ENCODE assay signal across 7 mouse cellular contexts in genomic region chr16:30307961-30308615, GRCm38 (mm10). TPM values are rescaled to one million over a fixed set of nuclear protein-coding genes. Genes with fewer than 3 reads are reported as not detected.
DNase-seq lines count a peak whose midpoint lies in the region; ATAC-seq and TF ChIP-seq lines count a peak whose summit lies in the region.

No protein-coding gene starts in this region.

- peaks cover 53% of the 10 kb centered on the region for H3K27me3 ChIP-seq in embryonic facial prominence, embryonic 15.5 days
- peaks cover 22% of the 10 kb centered on the region; the same call in 1 of the 2 replicates for H3K27me3 ChIP-seq in hindbrain, postnatal 0 days (ENCODE audit: insufficient read depth, low read length)

- DNase-seq in lung, adult 2 months: peak; percentile 11
- no peak for DNase-seq in lung, adult 18-20 months
- DNase-seq in hindbrain, postnatal 0 days (ENCODE audit: low spot score): peak; percentile 12
- peak; percentile 11 for DNase-seq in lung, postnatal 36 days
- no peak for DNase-seq in adipocyte (ENCODE audit: low spot score)

- no peaks in the 10 kb centered on the region for H3K36me3 ChIP-seq in embryonic facial prominence, embryonic 15.5 days
- no peaks in the 10 kb centered on the region for H3K36me3 ChIP-seq in hindbrain, postnatal 0 days (ENCODE audit: insufficient read depth, low read length)

- peak; percentile 53; the same call in 1 of the 2 replicates for ATAC-seq in embryonic facial prominence, embryonic 15.5 days (ENCODE audit: insufficient number of reproducible peaks, low FRiP score, low TSS enrichment, low read depth)
- no peak; the same call in none of the 2 replicates for ATAC-seq in hindbrain, postnatal 0 days
- ATAC-seq in monocyte, adult 5-6 weeks (replicated peaks; ENCODE audit: insufficient number of reproducible peaks, low FRiP score, low TSS enrichment, poor library complexity, severe bottlenecking): no peak

- H3K9me3 ChIP-seq in embryonic facial prominence, embryonic 15.5 days (replicated peaks): no peaks in the 10 kb centered on the region
- H3K9me3 ChIP-seq in hindbrain, postnatal 0 days (ENCODE audit: low read length): no peaks in the 10 kb centered on the region

- peak overlapping the region; percentile 7; the same call in 1 of the 2 replicates for H3K9ac ChIP-seq in embryonic facial prominence, embryonic 15.5 days
- peak overlapping the region; percentile 59 for H3K9ac ChIP-seq in hindbrain, postnatal 0 days (replicated peaks; ENCODE audit: low read length)

- peak overlapping the region; percentile 41 for H3K4me3 ChIP-seq in lung, adult 2 months (replicated peaks; ENCODE audit: extremely low read depth, low read depth, low read length)
- peak overlapping the region; percentile 55 for H3K4me3 ChIP-seq in embryonic facial prominence, embryonic 15.5 days (replicated peaks)
- H3K4me3 ChIP-seq in hindbrain, postnatal 0 days (ENCODE audit: low read length): peak overlapping the region; percentile 56

- H3K4me2 ChIP-seq in embryonic facial prominence, embryonic 15.5 days (replicated peaks): peak overlapping the region; percentile 91
- peak overlapping the region; percentile 93 for H3K4me2 ChIP-seq in hindbrain, postnatal 0 days (ENCODE audit: low read depth, low read length)

- TF ChIP-seq POLR2A in lung, adult 2 months (IDR thresholded peaks at IDR 0.05; ENCODE audit: borderline replicate concordance, extremely low read depth, low read depth, low read length): no peak

- H3K27ac ChIP-seq in embryonic facial prominence, embryonic 15.5 days (replicated peaks): no peak overlapping the region
- H3K27ac ChIP-seq in hindbrain, postnatal 0 days: no peak overlapping the region

- WGBS in lung, adult 2 months: 20% methylated on average over 29 of the region's 29 CpGs
- WGBS in embryonic facial prominence, embryonic 15.5 days: 18% methylated on average over 29 of the region's 29 CpGs
- 11% methylated on average over 29 of the region's 29 CpGs for WGBS in hindbrain, postnatal 0 days

- peaks cover 10% of the 10 kb centered on the region for H3K4me1 ChIP-seq in lung, adult 2 months (ENCODE audit: control insufficient read depth, insufficient read depth, low read length)
- peaks cover 19% of the 10 kb centered on the region for H3K4me1 ChIP-seq in embryonic facial prominence, embryonic 15.5 days
- 0 out of 2 replicates have a peak, but pooled peaks cover 7% of the 10 kb centered on the region for H3K4me1 ChIP-seq in hindbrain, postnatal 0 days (ENCODE audit: insufficient read depth, low read length)

- TF ChIP-seq CTCF in lung, adult 2 months (IDR thresholded peaks at IDR 0.05; ENCODE audit: insufficient read depth, low read length): no peak
- no peak for TF ChIP-seq CTCF in hindbrain, postnatal 0 days (IDR thresholded peaks at IDR 0.05; ENCODE audit: low read depth)

RNA-seq across cellular contexts. Expression of gene Gp5, which starts 2.5 kb away (rescaled TPM):
- polyA plus RNA-seq in lung, adult 2 months (2012; rRNA removed): 4.3 and 6.5 TPM in 2 replicates
- polyA plus RNA-seq in embryonic facial prominence, embryonic 15.5 days (2015; fragmentation: Nextera tagmentation; extraction: Ambion mirVana): 0.47 and 0.58 TPM in 2 replicates
- total RNA-seq in hindbrain, postnatal 0 days (2014; rRNA removed): 0.58 and 1.3 TPM in 2 replicates
- polyA plus RNA-seq in hindbrain, postnatal 0 days (2015; fragmentation: Nextera tagmentation; extraction: Ambion mirVana): 0.72 and 1.0 TPM in 2 replicates
- 0.75 to 10.9 TPM (median 1.1 TPM) in 3 replicates for total RNA-seq in monocyte, adult 5-6 weeks (2017)

RNA-seq across cellular contexts. Expression of gene Lrrc15, which starts 25.0 kb away (rescaled TPM):
- 0.03 and 0.04 TPM in 2 replicates for polyA plus RNA-seq in lung, adult 2 months (2012; rRNA removed)
- polyA plus RNA-seq in embryonic facial prominence, embryonic 15.5 days (2015; fragmentation: Nextera tagmentation; extraction: Ambion mirVana): 4.9 and 5.9 TPM in 2 replicates
- total RNA-seq in hindbrain, postnatal 0 days (2014; rRNA removed): 0.04 and 0.16 TPM in 2 replicates
- 0.09 and 0.14 TPM in 2 replicates for polyA plus RNA-seq in hindbrain, postnatal 0 days (2015; fragmentation: Nextera tagmentation; extraction: Ambion mirVana)
- total RNA-seq in monocyte, adult 5-6 weeks (2017): 0.19 TPM in 1 of 3 replicates, not detected in the others

RNA-seq across cellular contexts. Expression of gene Cpn2, which starts 40.8 kb away (rescaled TPM):
- 0.34 and 1.0 TPM in 2 replicates for polyA plus RNA-seq in lung, adult 2 months (2012; rRNA removed)
- polyA plus RNA-seq in embryonic facial prominence, embryonic 15.5 days (2015; fragmentation: Nextera tagmentation; extraction: Ambion mirVana): not detected in 2 replicates
- total RNA-seq in hindbrain, postnatal 0 days (2014; rRNA removed): under 0.01 TPM in 1 of 2 replicates, not detected in the other
- not detected in 2 replicates for polyA plus RNA-seq in hindbrain, postnatal 0 days (2015; fragmentation: Nextera tagmentation; extraction: Ambion mirVana)
- total RNA-seq in monocyte, adult 5-6 weeks (2017): 0.32 TPM in 1 of 3 replicates, not detected in the others

Comparison
In these comparisons a context has a peak if more than half of its experiments do, and no peak if none do; other contexts are left out.
1. DNase-seq: peak in lung, adult 2 months (single experiment), hindbrain, postnatal 0 days (single experiment) and lung, postnatal 36 days (single experiment); none in lung, adult 18-20 months (0 of 2) and adipocyte (single experiment).
2. Peak in every context shown above with its lines, with median percentiles within 50 percentile points of each other: H3K4me3 ChIP-seq.